Mouse (Mus musculus): ENCODE measurements at regions not wholly inside any gene's neighbourhood (a gene's known extent, or its start where the extent isn't known, plus 50 kb on each side); places are given as distances from the start of the nearest gene placed in this dataset.

- Histone ChIP-seq H3K4me1 (ENCODE audit: insufficient read depth) (no peaks in the 10 kb centered on the region), H3K27me3 (ENCODE audit: insufficient read depth, low read length) (no peaks in the 10 kb centered on the region), H3K36me3 (ENCODE audit: insufficient read depth) (no peaks in the 10 kb centered on the region), H3K4me3 (ENCODE audit: low read depth, low read length) (no peak overlapping the region), H3K9me3 (ENCODE audit: low read depth, low read length) (no peaks in the 10 kb centered on the region), H3K4me2 (no peak overlapping the region), H3K9ac (no peak overlapping the region), H3K27ac (ENCODE audit: low read depth) (no peak overlapping the region)
- ATAC-seq (ENCODE audit: insufficient read depth): no peak
- DNase-seq: no peak
- TF ChIP-seq CTCF (IDR thresholded peaks at IDR 0.05; ENCODE audit: low read depth): no peak
- WGBS: 80% methylated on average over 3 of the region's 3 CpGs
Observed at GRCm38 (mm10) chr2:179095981-179096380, 346.2 kb upstream of the Cdh4 start.

DNA sequence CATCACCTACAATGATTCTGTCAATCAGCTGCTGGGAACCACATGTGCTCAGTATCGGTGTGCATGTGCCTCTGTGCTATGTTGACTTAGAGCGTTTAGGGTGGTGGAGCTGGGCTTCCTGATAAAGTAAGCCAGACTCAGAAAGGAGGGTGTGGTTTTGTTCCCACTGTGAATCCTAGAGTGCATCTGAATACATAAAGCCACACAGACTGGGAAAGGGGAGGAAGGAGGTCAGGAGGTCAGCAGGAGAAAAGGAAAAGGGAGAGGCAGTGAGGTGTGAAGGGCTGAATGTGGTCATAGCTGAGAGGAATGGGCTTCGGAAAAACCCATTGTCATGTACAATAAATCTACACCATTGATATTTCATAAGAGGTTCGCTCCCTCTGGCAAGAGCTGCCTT is 345.4 kb upstream of the Cdh4 start:
- WGBS: 62% methylated on average over 4 of the region's 4 CpGs
- H3K4me2 ChIP-seq: no peak overlapping the region
- no peak for ATAC-seq (ENCODE audit: insufficient read depth)
- no peaks in the 10 kb centered on the region for H3K9me3 ChIP-seq (ENCODE audit: low read depth, low read length)
- no peaks in the 10 kb centered on the region for H3K4me1 ChIP-seq (ENCODE audit: insufficient read depth)
- no peak overlapping the region for H3K4me3 ChIP-seq (ENCODE audit: low read depth, low read length)
- H3K27ac ChIP-seq (ENCODE audit: low read depth): no peak overlapping the region
- no peak for TF ChIP-seq CTCF (IDR thresholded peaks at IDR 0.05; ENCODE audit: low read depth)
- no peaks in the 10 kb centered on the region for H3K36me3 ChIP-seq (ENCODE audit: insufficient read depth)
- no peak overlapping the region for H3K9ac ChIP-seq
- no peak for DNase-seq
- no peaks in the 10 kb centered on the region for H3K27me3 ChIP-seq (ENCODE audit: insufficient read depth, low read length)

DNA sequence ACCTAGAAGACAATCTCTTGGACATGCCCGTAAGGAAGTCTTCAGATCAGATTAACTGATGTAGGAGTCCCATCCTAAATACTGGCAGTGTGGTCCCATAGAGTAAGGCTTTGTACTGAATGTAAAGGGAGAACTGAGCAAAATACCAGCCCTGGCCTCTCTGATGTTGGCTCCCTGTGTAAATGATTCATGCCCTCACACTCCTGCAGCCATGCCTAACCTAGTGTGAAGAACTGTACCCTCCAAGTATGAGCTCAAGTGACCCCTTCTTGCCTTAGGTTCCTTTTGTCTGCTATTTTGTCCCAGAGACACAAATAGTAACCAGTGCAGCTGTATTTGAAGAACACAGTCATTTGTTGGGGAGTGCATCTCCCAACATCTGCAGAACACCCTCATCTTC is 342.4 kb upstream of the Cdh4 start:
- H3K27ac ChIP-seq (ENCODE audit: low read depth): no peak overlapping the region
- no peak overlapping the region for H3K9ac ChIP-seq
- no peaks in the 10 kb centered on the region for H3K4me1 ChIP-seq (ENCODE audit: insufficient read depth)
- TF ChIP-seq CTCF (IDR thresholded peaks at IDR 0.05; ENCODE audit: low read depth): no peak
- DNase-seq: no peak
- H3K4me2 ChIP-seq: no peak overlapping the region
- no peaks in the 10 kb centered on the region for H3K9me3 ChIP-seq (ENCODE audit: low read depth, low read length)
- H3K4me3 ChIP-seq (ENCODE audit: low read depth, low read length): no peak overlapping the region
- 78% methylated on average over 1 of the region's 1 CpGs for WGBS
- no peaks in the 10 kb centered on the region for H3K27me3 ChIP-seq (ENCODE audit: insufficient read depth, low read length)
- ATAC-seq (ENCODE audit: insufficient read depth): no peak
- no peaks in the 10 kb centered on the region for H3K36me3 ChIP-seq (ENCODE audit: insufficient read depth)

GRCm38 (mm10) chr2:179103114-179103513 is 339.1 kb upstream of the Cdh4 start:
- DNase-seq (no peak), ATAC-seq (ENCODE audit: insufficient read depth) (no peak)
- no peaks in the 10 kb centered on the region for H3K36me3 ChIP-seq (ENCODE audit: insufficient read depth)
- no peaks in the 10 kb centered on the region for H3K27me3 ChIP-seq (ENCODE audit: insufficient read depth, low read length)
- no peak overlapping the region for H3K9ac ChIP-seq
- H3K4me1 ChIP-seq (ENCODE audit: insufficient read depth): no peaks in the 10 kb centered on the region
- H3K9me3 ChIP-seq (ENCODE audit: low read depth, low read length): no peaks in the 10 kb centered on the region
- no peak overlapping the region for H3K4me3 ChIP-seq (ENCODE audit: low read depth, low read length)
- no peak for TF ChIP-seq CTCF (IDR thresholded peaks at IDR 0.05; ENCODE audit: low read depth)
- WGBS: 50% methylated on average over 1 of the region's 1 CpGs
- no peak overlapping the region for H3K27ac ChIP-seq (ENCODE audit: low read depth)
- H3K4me2 ChIP-seq: no peak overlapping the region

GRCm38 (mm10) chr2:179112951-179113350 is 329.3 kb upstream of the Cdh4 start:
- H3K36me3 ChIP-seq (ENCODE audit: insufficient read depth): no peaks in the 10 kb centered on the region

GRCm38 (mm10) chr2:179128018-179128417 is 314.2 kb upstream of the Cdh4 start:
- Histone ChIP-seq H3K27me3 (ENCODE audit: insufficient read depth, low read length) (no peaks in the 10 kb centered on the region), H3K9me3 (ENCODE audit: low read depth, low read length) (no peaks in the 10 kb centered on the region), H3K4me1 (ENCODE audit: insufficient read depth) (no peaks in the 10 kb centered on the region), H3K9ac (no peak overlapping the region), H3K27ac (ENCODE audit: low read depth) (no peak overlapping the region), H3K36me3 (ENCODE audit: insufficient read depth) (no peaks in the 10 kb centered on the region), H3K4me3 (ENCODE audit: low read depth, low read length) (no peak overlapping the region), H3K4me2 (no peak overlapping the region)
- ATAC-seq (ENCODE audit: insufficient read depth) (no peak), DNase-seq (no peak)
- no peak for TF ChIP-seq CTCF (IDR thresholded peaks at IDR 0.05; ENCODE audit: low read depth)
- WGBS: 68% methylated on average over 3 of the region's 3 CpGs

More at GRCm38 (mm10) chr2:179112951-179113350, 329.3 kb upstream of the Cdh4 start:
- no peak overlapping the region for H3K27ac ChIP-seq (ENCODE audit: low read depth)
- no peaks in the 10 kb centered on the region for H3K27me3 ChIP-seq (ENCODE audit: insufficient read depth, low read length)
- H3K4me1 ChIP-seq (ENCODE audit: insufficient read depth): no peaks in the 10 kb centered on the region
- no peak for ATAC-seq (ENCODE audit: insufficient read depth)
- WGBS: 36% methylated on average over 5 of the region's 5 CpGs
- DNase-seq: no peak
- no peak overlapping the region for H3K4me2 ChIP-seq
- no peak overlapping the region for H3K9ac ChIP-seq
- TF ChIP-seq CTCF (IDR thresholded peaks at IDR 0.05; ENCODE audit: low read depth): no peak
- H3K4me3 ChIP-seq (ENCODE audit: low read depth, low read length): no peak overlapping the region
- no peaks in the 10 kb centered on the region for H3K9me3 ChIP-seq (ENCODE audit: low read depth, low read length)

- Histone ChIP-seq H3K4me3 (ENCODE audit: low read depth, low read length) (no peak overlapping the region), H3K36me3 (ENCODE audit: insufficient read depth) (no peaks in the 10 kb centered on the region), H3K9ac (no peak overlapping the region), H3K9me3 (ENCODE audit: low read depth, low read length) (no peaks in the 10 kb centered on the region), H3K4me2 (no peak overlapping the region), H3K4me1 (ENCODE audit: insufficient read depth) (no peaks in the 10 kb centered on the region), H3K27ac (ENCODE audit: low read depth) (no peak overlapping the region), H3K27me3 (ENCODE audit: insufficient read depth, low read length) (no peaks in the 10 kb centered on the region)
- ATAC-seq (ENCODE audit: insufficient read depth): no peak
- 82% methylated on average over 5 of the region's 5 CpGs for WGBS
- no peak for TF ChIP-seq CTCF (IDR thresholded peaks at IDR 0.05; ENCODE audit: low read depth)
- no peak for DNase-seq
Observed at GRCm38 (mm10) chr2:179128432-179128831, 313.8 kb upstream of the Cdh4 start.

GRCm38 (mm10) chr2:179131004-179131403 is 311.2 kb upstream of the Cdh4 start:
- H3K27ac ChIP-seq (ENCODE audit: low read depth): no peak overlapping the region
- no peaks in the 10 kb centered on the region for H3K4me1 ChIP-seq (ENCODE audit: insufficient read depth)
- no peak overlapping the region for H3K4me3 ChIP-seq (ENCODE audit: low read depth, low read length)
- TF ChIP-seq CTCF (IDR thresholded peaks at IDR 0.05; ENCODE audit: low read depth): no peak
- H3K4me2 ChIP-seq: no peak overlapping the region
- H3K27me3 ChIP-seq (ENCODE audit: insufficient read depth, low read length): no peaks in the 10 kb centered on the region
- WGBS: 59% methylated on average over 5 of the region's 5 CpGs
- DNase-seq (no peak), ATAC-seq (ENCODE audit: insufficient read depth) (no peak)
- no peaks in the 10 kb centered on the region for H3K36me3 ChIP-seq (ENCODE audit: insufficient read depth)
- H3K9me3 ChIP-seq (ENCODE audit: low read depth, low read length): no peaks in the 10 kb centered on the region
- H3K9ac ChIP-seq: no peak overlapping the region
